Mouse (Mus musculus): ENCODE results near the gene Tnfrsf23.

Tnfrsf23 gene

DNA sequence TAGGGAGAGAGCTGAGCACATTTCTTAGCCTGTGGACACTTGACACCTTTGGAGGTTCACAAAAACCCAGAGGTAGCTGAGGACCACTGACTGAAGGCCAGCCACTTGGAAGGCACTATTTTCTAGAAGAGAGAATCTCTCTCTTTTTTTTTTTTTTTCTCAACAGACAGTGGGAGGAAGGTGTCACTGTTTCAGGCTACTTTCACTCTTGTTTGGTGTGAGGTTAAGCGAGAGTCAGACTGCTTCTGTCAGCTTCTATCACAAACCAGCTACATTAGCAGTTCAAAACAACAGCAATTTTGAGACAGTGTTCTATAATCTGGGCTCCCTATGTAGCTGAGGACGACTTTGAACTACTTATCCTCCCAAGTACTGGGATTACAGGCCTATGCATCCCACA lies 59.5 kb downstream of the Tnfrsf23 start:
- TF ChIP-seq GATA4 (IDR thresholded peaks at IDR 0.05; ENCODE audit: insufficient replicate concordance, low read length): no peak

GRCm38 (mm10) chr7:143625151-143625550 lies 60.5 kb downstream of the Tnfrsf23 start:
- TF ChIP-seq GATA4 (IDR thresholded peaks at IDR 0.05; ENCODE audit: insufficient replicate concordance, low read length): no peak

- no peak for TF ChIP-seq GATA4 (IDR thresholded peaks at IDR 0.05; ENCODE audit: insufficient replicate concordance, low read length)
These were observed 61.1 kb downstream of the Tnfrsf23 start for GRCm38 (mm10) chr7:143624561-143624960.

GRCm38 (mm10) chr7:143620951-143621350 lies 64.7 kb downstream of the Tnfrsf23 start:
- TF ChIP-seq GATA4 (IDR thresholded peaks at IDR 0.05; ENCODE audit: insufficient replicate concordance, low read length): peak; percentile 60; the same call in 1 of the 2 replicates

Data from liver, adult (tissue).